Mouse (Mus musculus) spleen, postnatal 14 days (tissue): ENCODE measurements around the gene Rdh9.

Experiments
- DNase-seq, 2 experiments: peaks; one replicate each; pipeline ENCODE4 v3.0.0; 2021 to 2022; ENCODE audit warnings: low spot score in 2 of 2

The Rdh9 gene

GRCm38 (mm10) chr10:127776011-127776410 lies at the start of gene Rdh9:
TSS of gene Rdh9 (plus strand) at chr10:127776386.
- no peak for DNase-seq

- DNase-seq = no peak
These were observed 47.7 kb upstream of the Rdh9 start for GRCm38 (mm10) chr10:127728437-127728836.

GRCm38 (mm10) chr10:127730285-127730932 lies 45.8 kb upstream of the Rdh9 start:
- no peak for DNase-seq

- DNase-seq = no peak
These were observed 45.3 kb upstream of the Rdh9 start for GRCm38 (mm10) chr10:127730933-127731310.

GRCm38 (mm10) chr10:127731397-127731796 lies 44.8 kb upstream of the Rdh9 start:
- DNase-seq = no peak

GRCm38 (mm10) chr10:127734434-127734833 lies 41.8 kb upstream of the Rdh9 start:
- DNase-seq = no peak

GRCm38 (mm10) chr10:127736266-127736665 lies 39.9 kb upstream of the Rdh9 start:
- DNase-seq = no peak

- DNase-seq = no peak
These were observed 39.3 kb upstream of the Rdh9 start for GRCm38 (mm10) chr10:127736916-127737315.

- DNase-seq = no peak
These were observed 38.6 kb upstream of the Rdh9 start for GRCm38 (mm10) chr10:127737552-127737951.

- peak in 1 of 2 experiments; percentile 56 for DNase-seq
These were observed 37.9 kb upstream of the Rdh9 start for GRCm38 (mm10) chr10:127738151-127738882.

GRCm38 (mm10) chr10:127739083-127739660 lies 37.0 kb upstream of the Rdh9 start, which contains the start of gene Zbtb39:
TSS of gene Zbtb39 (plus strand) at chr10:127739538.
- DNase-seq = peak; percentile 60 to 76

GRCm38 (mm10) chr10:127739661-127740161 lies 36.5 kb upstream of the Rdh9 start:
- peak in 1 of 2 experiments; percentile 19 for DNase-seq

- DNase-seq = peak in 1 of 2 experiments; percentile 41
These were observed 31.5 kb upstream of the Rdh9 start for GRCm38 (mm10) chr10:127744661-127745060.

- no peak for DNase-seq
These were observed 30.3 kb upstream of the Rdh9 start for GRCm38 (mm10) chr10:127745886-127746285.

- DNase-seq = no peak
These were observed 28.9 kb upstream of the Rdh9 start for GRCm38 (mm10) chr10:127747254-127747653.

GRCm38 (mm10) chr10:127748847-127749612 lies 27.2 kb upstream of the Rdh9 start:
- DNase-seq = no peak

GRCm38 (mm10) chr10:127750136-127750777 lies 25.9 kb upstream of the Rdh9 start:
- DNase-seq = no peak

GRCm38 (mm10) chr10:127751548-127751947 lies 24.6 kb upstream of the Rdh9 start, which contains the start of gene Gpr182:
TSS of gene Gpr182 (minus strand) at chr10:127751732.
- no peak for DNase-seq

GRCm38 (mm10) chr10:127754566-127755166 lies 21.5 kb upstream of the Rdh9 start:
- DNase-seq = no peak

GRCm38 (mm10) chr10:127755246-127755645 lies 20.9 kb upstream of the Rdh9 start:
- DNase-seq = no peak
